Mouse (Mus musculus) limb, embryonic 10.5 days (tissue): Measurements from ENCODE around the gene 5530401A14Rik. TPM values are rescaled to one million over a fixed set of nuclear protein-coding genes. Genes with fewer than 3 reads are reported as not detected.

Experiments used
- polyA plus RNA-seq: library from polyadenylated mRNA; unstranded; fragments of >200 nt; fragmentation: Nextera tagmentation; extraction: Ambion mirVana; gene quantifications from 2 replicates; pipeline ENCODE4 v1.2.1, GENCODE M21; 2016

Gene 5530401A14Rik
- polyA plus RNA-seq, 1 experiment from 2014 or later, result not detected

Other genes starting within 250 kb of the 5530401A14Rik start
- gene Asic2, start 107.8 kb downstream of the 5530401A14Rik start, polyA plus RNA-seq, result 1.1 and 2.3 TPM in 2 replicates
- 0.19 TPM in 1 of 2 replicates, not detected in the other for gene Ccl2, start 174.9 kb downstream of the 5530401A14Rik start, polyA plus RNA-seq
- not detected in 2 replicates for gene Gm17268, start 177.9 kb downstream of the 5530401A14Rik start, polyA plus RNA-seq
- not detected in 2 replicates for gene Ccl7, start 185.0 kb downstream of the 5530401A14Rik start, polyA plus RNA-seq
- not detected in 2 replicates for gene Ccl11, start 197.2 kb downstream of the 5530401A14Rik start, polyA plus RNA-seq
- gene Ccl12, start 241.2 kb downstream of the 5530401A14Rik start, polyA plus RNA-seq, result not detected in 2 replicates